ENCODE assay signal across 19 mouse cellular contexts in the genomic region with DNA sequence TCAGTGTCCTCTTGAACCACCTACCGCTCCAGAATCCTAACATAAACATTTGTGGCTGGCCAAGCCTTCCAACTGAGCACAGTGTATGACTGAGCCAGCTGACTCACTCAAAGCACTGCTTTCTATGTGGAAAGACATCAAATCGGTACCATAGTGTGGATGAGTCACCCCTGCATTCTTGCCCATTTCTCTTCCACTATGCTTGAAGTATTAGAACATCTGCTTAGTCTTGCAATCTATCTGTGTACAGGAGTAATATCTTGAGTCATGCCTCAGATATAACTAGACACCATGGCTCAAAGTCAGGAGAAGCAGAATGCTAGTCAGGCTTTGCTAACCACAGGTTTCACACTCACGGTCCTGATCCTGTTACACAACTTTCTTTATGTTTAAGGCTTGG.
DNase-seq lines count a peak whose midpoint lies in the region; ATAC-seq and TF ChIP-seq lines count a peak whose summit lies in the region.
"Had no signal": no experiment of that assay in that cellular context is flagged by ENCODE, and none has a peak within 500 bp of the region (broad histone marks: within the 10 kb centered on the region; RNA-seq: fewer than 3 reads in every experiment).

No protein-coding gene starts in this region.

- no peaks in the 10 kb centered on the region for H3K9me3 ChIP-seq in stomach, postnatal 0 days (ENCODE audit: control insufficient read depth, low read length)
- no peaks in the 10 kb centered on the region for H3K9me3 ChIP-seq in forebrain, embryonic 10.5 days
- H3K9me3 ChIP-seq: limb, embryonic 10.5 days; liver, embryonic 12.5 days; lung, embryonic 15.5 days; neural tube, embryonic 12.5 days had no signal

- ATAC-seq in stomach, postnatal 0 days (ENCODE audit: low FRiP score, low TSS enrichment), result peak; percentile 71; the same call in 1 of the 2 replicates
- no peak for ATAC-seq in CD4-positive, CD25-positive, alpha-beta regulatory T cell, adult 4 months
- ATAC-seq: forebrain, postnatal 0 days; liver, embryonic 12.5 days; midbrain, embryonic 16.5 days had no signal

- WGBS in stomach, postnatal 0 days, result 36% methylated on average over 3 of the region's 3 CpGs
- 87% methylated on average over 3 of the region's 3 CpGs for WGBS in forebrain, embryonic 10.5 days

- no peak overlapping the region for H3K9ac ChIP-seq in stomach, postnatal 0 days (ENCODE audit: low read length)
- H3K9ac ChIP-seq: forebrain, postnatal 0 days; liver, embryonic 12.5 days; lung, embryonic 15.5 days; neural tube, embryonic 12.5 days had no signal

- TF ChIP-seq EP300 in stomach, postnatal 0 days (optimal IDR thresholded peaks at IDR 0.05), result no peak

- no peak overlapping the region for H3K4me2 ChIP-seq in stomach, postnatal 0 days (replicated peaks; ENCODE audit: low read depth)
- H3K4me2 ChIP-seq: liver, embryonic 12.5 days; lung, embryonic 15.5 days; neural tube, embryonic 12.5 days had no signal

- H3K36me3 ChIP-seq in stomach, postnatal 0 days (ENCODE audit: control insufficient read depth, insufficient read depth, low read length), result no peaks in the 10 kb centered on the region
- H3K36me3 ChIP-seq in forebrain, embryonic 10.5 days (replicated peaks), result no peaks in the 10 kb centered on the region
- H3K36me3 ChIP-seq: limb, embryonic 10.5 days; liver, embryonic 12.5 days; lung, embryonic 15.5 days; neural tube, embryonic 12.5 days had no signal

- TF ChIP-seq CTCF in stomach, postnatal 0 days (IDR thresholded peaks at IDR 0.05; ENCODE audit: low read depth), result no peak

- H3K4me1 ChIP-seq in stomach, postnatal 0 days (replicated peaks; ENCODE audit: control insufficient read depth, insufficient read depth), result no peaks in the 10 kb centered on the region
- no peaks in the 10 kb centered on the region for H3K4me1 ChIP-seq in forebrain, embryonic 10.5 days
- H3K4me1 ChIP-seq: limb, embryonic 10.5 days; liver, embryonic 12.5 days; lung, embryonic 15.5 days; neural tube, embryonic 12.5 days had no signal

- no peaks in the 10 kb centered on the region for H3K27me3 ChIP-seq in stomach, postnatal 0 days (ENCODE audit: control insufficient read depth, insufficient read depth, low read length)
- no peaks in the 10 kb centered on the region for H3K27me3 ChIP-seq in forebrain, embryonic 10.5 days (ENCODE audit: poor library complexity, severe bottlenecking)
- H3K27me3 ChIP-seq: liver, embryonic 12.5 days; lung, embryonic 15.5 days; neural tube, embryonic 12.5 days had no signal

- no peak overlapping the region for H3K4me3 ChIP-seq in stomach, postnatal 0 days (ENCODE audit: low read depth, low read length)
- H3K4me3 ChIP-seq in forebrain, embryonic 10.5 days, result no peak overlapping the region
- H3K4me3 ChIP-seq: erythroblast, embryonic 14.5 days; limb, embryonic 10.5 days; liver, embryonic 12.5 days; lung, embryonic 15.5 days; neural tube, embryonic 12.5 days had no signal

- no peak overlapping the region for H3K27ac ChIP-seq in stomach, postnatal 0 days (replicated peaks)
- no peak overlapping the region for H3K27ac ChIP-seq in forebrain, embryonic 10.5 days
- H3K27ac ChIP-seq: kidney, postnatal 0 days; limb, embryonic 10.5 days; liver, embryonic 12.5 days; lung, embryonic 15.5 days; neural tube, embryonic 12.5 days had no signal

- peak; percentile 46 for DNase-seq in heart, adult 11 months
- no peak for DNase-seq in heart, postnatal 14 days
- peak; percentile 71 for DNase-seq in right cerebral cortex, adult 18-20 months
- DNase-seq in right cerebral cortex, postnatal 4 days, result no peak
- DNase-seq in frontal cortex, postnatal 36 days (ENCODE audit: low spot score in 2 of 2), result peak; percentile 38 to 58
- no peak for DNase-seq in stomach, postnatal 0 days (ENCODE audit: low spot score)
- no peak for DNase-seq in forebrain, embryonic 10.5 days (ENCODE audit: extremely low spot score, low spot score)
- DNase-seq: adrenal gland, postnatal 25 days; B cell, adult 2 months; cerebellum, adult 9-11 months; forebrain, postnatal 0 days had no signal

- intact Hi-C loops in heart, postnatal 14 days (cut with DNase I), result no loop called here

Comparison
In these comparisons a context has a peak if more than half of its experiments do, and no peak if none do; other contexts are left out.
1. DNase-seq: peak in heart, adult 11 months (single experiment), right cerebral cortex, adult 18-20 months (single experiment) and frontal cortex, postnatal 36 days (2 of 2); none in heart, postnatal 14 days (0 of 2), right cerebral cortex, postnatal 4 days (single experiment), stomach, postnatal 0 days (single experiment) and forebrain, embryonic 10.5 days (single experiment).